Mouse (Mus musculus) G1E (cell line): ENCODE results near the gene Angpt4.
A peak's percentile ranks its signal among the peaks of the same experiment; 100 is the strongest.

Experiments
- CTCF ChIP-seq: IDR thresholded peaks from 2 replicates; pipeline ENCODE4 v1.5.1; 2012; ENCODE audit warnings: low read depth, low read length, inconsistent platforms, mixed read lengths
- GATA1 ChIP-seq: IDR thresholded peaks from 2 replicates; pipeline ENCODE4 v1.6.1; 2012; ENCODE audit warnings: borderline replicate concordance, low read length, inconsistent platforms, mixed read lengths
- GATA2 ChIP-seq: IDR thresholded peaks from 2 replicates; pipeline ENCODE4 v1.6.1; 2012; ENCODE audit warnings: low read depth, low read length, inconsistent platforms, borderline replicate concordance
- POLR2AphosphoS5 ChIP-seq: IDR thresholded peaks from 2 replicates; pipeline ENCODE4 v1.6.1; 2012; ENCODE audit warnings: low read depth, low read length, inconsistent platforms; ENCODE audit not compliant: insufficient replicate concordance
- TAL1 ChIP-seq: conservative IDR thresholded peaks from 2 replicates; pipeline ENCODE4 v1.6.1; 2012; ENCODE audit warnings: low read depth, low read length, inconsistent platforms, mixed read lengths

- TF ChIP-seq CTCF (peak; percentile 69; the same call in 1 of the 2 replicates), GATA1 (no peak), TAL1 (no peak), POLR2AphosphoS5 (no peak), GATA2 (no peak)
Measured at GRCm38 (mm10) chr2:151994350-151995122, 83.5 kb downstream of the Angpt4 start.
